Mouse (Mus musculus) urinary bladder, postnatal 0 days (tissue): ENCODE data around the gene Mpnd. TPM values are rescaled to one million over a fixed set of nuclear protein-coding genes. Genes with fewer than 3 reads are reported as not detected.

Source experiments
- polyA plus RNA-seq: library from polyadenylated mRNA; unstranded; fragments of >200 nt; fragmentation: Nextera tagmentation; extraction: Ambion mirVana; gene quantifications from 2 replicates; pipeline ENCODE4 v1.2.1, GENCODE M21; 2015

Gene Mpnd
- polyA plus RNA-seq: 32.2 and 34.7 TPM in 2 replicates

GRCm38 (mm10) chr17:56005415-56006061 lies at the start of gene Mpnd, which contains the start of gene Stap2:
Gene Mpnd, plus strand, starts transcription at chr17:56005711.
Gene Stap2, minus strand, starts transcription at chr17:56005584.

GRCm38 (mm10) chr17:55958918-55959728 lies 46.4 kb upstream of the Mpnd start, which contains the start of gene Yju2:
Gene Yju2, plus strand, starts transcription at chr17:55959099.

GRCm38 (mm10) chr17:55969966-55970891 lies 35.3 kb upstream of the Mpnd start, which contains the start of gene Shd:
Gene Shd, plus strand, starts transcription at chr17:55970467.

GRCm38 (mm10) chr17:55986030-55986961 lies 19.2 kb upstream of the Mpnd start, which contains the start of gene Fsd1:
Gene Fsd1, plus strand, starts transcription at chr17:55986509.

GRCm38 (mm10) chr17:56036176-56036900 lies 30.8 kb downstream of the Mpnd start, which contains the start of gene Sh3gl1:
Gene Sh3gl1, minus strand, starts transcription at chr17:56036635.

GRCm38 (mm10) chr17:56040030-56040856 lies 34.7 kb downstream of the Mpnd start, which contains the start of gene Chaf1a:
Gene Chaf1a, plus strand, starts transcription at chr17:56040439.

Other genes starting within 250 kb of the Mpnd start
- 5.5 and 6.0 TPM in 2 replicates for gene Zfp119a, start 126.8 kb upstream of the Mpnd start, polyA plus RNA-seq
- gene Zfp959, start 113.6 kb upstream of the Mpnd start, polyA plus RNA-seq: 7.9 and 8.5 TPM in 2 replicates
- 5.9 and 6.2 TPM in 2 replicates for gene Zfp119b, start 56.2 kb upstream of the Mpnd start, polyA plus RNA-seq
- 2.3 and 3.0 TPM in 2 replicates for gene Ebi3, start 53.1 kb upstream of the Mpnd start, polyA plus RNA-seq
- 12.7 and 14.0 TPM in 2 replicates for gene Yju2, start 46.6 kb upstream of the Mpnd start, polyA plus RNA-seq
- 0.92 and 1.1 TPM in 2 replicates for gene Shd, start 35.2 kb upstream of the Mpnd start, polyA plus RNA-seq
- gene Fsd1, start 19.2 kb upstream of the Mpnd start, polyA plus RNA-seq: 0.73 and 0.79 TPM in 2 replicates
- 19.1 and 20.0 TPM in 2 replicates for gene Stap2, start 127 bp upstream of the Mpnd start, polyA plus RNA-seq
- gene Sh3gl1, start 30.9 kb downstream of the Mpnd start, polyA plus RNA-seq: 85.7 and 100 TPM in 2 replicates
- 4.9 and 7.4 TPM in 2 replicates for gene Chaf1a, start 34.7 kb downstream of the Mpnd start, polyA plus RNA-seq
- 43.9 and 47.2 TPM in 2 replicates for gene Ubxn6, start 69.3 kb downstream of the Mpnd start, polyA plus RNA-seq
- gene Hdgfl2, start 73.9 kb downstream of the Mpnd start, polyA plus RNA-seq: 53.5 and 57.9 TPM in 2 replicates
- 13.1 and 16.2 TPM in 2 replicates for gene Plin4, start 104.1 kb downstream of the Mpnd start, polyA plus RNA-seq
- gene Plin5, start 111.9 kb downstream of the Mpnd start, polyA plus RNA-seq: 0.14 and 0.21 TPM in 2 replicates
- gene Lrg1, start 116.3 kb downstream of the Mpnd start, polyA plus RNA-seq: 3.4 and 7.2 TPM in 2 replicates
- 0.37 and 0.85 TPM in 2 replicates for gene Sema6b, start 134.6 kb downstream of the Mpnd start, polyA plus RNA-seq
- gene Tnfaip8l1, start 156.8 kb downstream of the Mpnd start, polyA plus RNA-seq: 3.6 and 4.2 TPM in 2 replicates
- 75.0 and 82.0 TPM in 2 replicates for gene Mydgf, start 178.2 kb downstream of the Mpnd start, polyA plus RNA-seq
- gene Dpp9, start 213.2 kb downstream of the Mpnd start, polyA plus RNA-seq: 18.3 and 21.8 TPM in 2 replicates